Mouse (Mus musculus) E14TG2a.4 (cell line): ENCODE measurements at regions not wholly inside any gene's neighbourhood (a gene's known extent, or its start where the extent isn't known, plus 50 kb on each side); places are given as distances from the start of the nearest gene placed in this dataset.

Experiments used
- CTCF ChIP-seq: conservative IDR thresholded peaks from 2 replicates; pipeline ENCODE4 v1.5.1; 2014; ENCODE audit warnings: low read length
- NANOG ChIP-seq: IDR thresholded peaks from 2 replicates; pipeline ENCODE4 v1.6.1; 2014; ENCODE audit warnings: borderline replicate concordance, low read length, mixed read lengths

- TF ChIP-seq CTCF: no peak
- TF ChIP-seq NANOG: no peak
These were observed 113.6 kb downstream of the Prox1 start for GRCm38 (mm10) chr1:190056931-190057330.
